Mouse (Mus musculus): ENCODE data around the gene Fam83e. TPM values are rescaled to one million over a fixed set of nuclear protein-coding genes. Genes with fewer than 3 reads are reported as not detected.
A peak's percentile ranks its signal among the peaks of the same experiment; 100 is the strongest.

Fam83e gene
- total RNA-seq, 2 experiments from 2014 or later: 0.12 to 0.45 TPM

GRCm38 (mm10) chr7:45739820-45740219 lies 18.8 kb downstream of the Fam83e start:
- no peak for DNase-seq

GRCm38 (mm10) chr7:45741308-45741707 lies 20.3 kb downstream of the Fam83e start:
- DNase-seq: no peak

- no peak for DNase-seq
Observed at GRCm38 (mm10) chr7:45741777-45742176, 20.8 kb downstream of the Fam83e start.

GRCm38 (mm10) chr7:45742338-45742737 lies 21.3 kb downstream of the Fam83e start:
- DNase-seq: no peak

GRCm38 (mm10) chr7:45744387-45744786 lies 23.4 kb downstream of the Fam83e start:
- peak; percentile 79 for DNase-seq

- no peak for DNase-seq
Observed at GRCm38 (mm10) chr7:45746518-45746917, 25.5 kb downstream of the Fam83e start.

GRCm38 (mm10) chr7:45747450-45747849 lies 26.4 kb downstream of the Fam83e start:
- DNase-seq: no peak

- no peak for DNase-seq
Observed at GRCm38 (mm10) chr7:45748110-45748509, 27.1 kb downstream of the Fam83e start.

GRCm38 (mm10) chr7:45749401-45749800 lies 28.4 kb downstream of the Fam83e start:
- DNase-seq: no peak

- no peak for DNase-seq
Observed at GRCm38 (mm10) chr7:45750162-45750561, 29.1 kb downstream of the Fam83e start.

GRCm38 (mm10) chr7:45755703-45756102 lies 34.7 kb downstream of the Fam83e start:
- no peak for DNase-seq

- no peak for DNase-seq
Observed at GRCm38 (mm10) chr7:45759400-45759799, 38.4 kb downstream of the Fam83e start.

- DNase-seq: no peak
Observed at GRCm38 (mm10) chr7:45760151-45760550, 39.1 kb downstream of the Fam83e start.

- no peak for DNase-seq
Observed at GRCm38 (mm10) chr7:45765995-45766394, 45.0 kb downstream of the Fam83e start.

GRCm38 (mm10) chr7:45766764-45767163 lies 45.8 kb downstream of the Fam83e start:
- no peak for DNase-seq

GRCm38 (mm10) chr7:45767500-45767899 lies 46.5 kb downstream of the Fam83e start:
- DNase-seq: no peak

GRCm38 (mm10) chr7:45770427-45771082 lies 49.5 kb downstream of the Fam83e start:
- no peak for DNase-seq

GRCm38 (mm10) chr7:45771101-45771500 lies 50.1 kb downstream of the Fam83e start:
- no peak for DNase-seq

GRCm38 (mm10) chr7:45775237-45775636 lies 54.2 kb downstream of the Fam83e start:
- DNase-seq: no peak

Other genes with a start within 250 kb of the Fam83e start
- gene Tulp2, start 239.3 kb upstream of the Fam83e start, total RNA-seq (2021): not detected
- gene Gm45808, start 234.4 kb upstream of the Fam83e start, total RNA-seq (2021): 1 to 10 TPM; 3.8 to 6.4 TPM
- 1 to 10 TPM; 8.8 to 9.5 TPM for gene Dhdh, start 232.4 kb upstream of the Fam83e start, total RNA-seq (2021)
- 100 to 1,000 TPM; 121 to 137 TPM for gene Nucb1, start 210.8 kb upstream of the Fam83e start, total RNA-seq (2021)
- gene Ppp1r15a, start 194.9 kb upstream of the Fam83e start, total RNA-seq (2021): 10 to 100 TPM; 16.3 to 16.9 TPM
- gene Plekha4, start 194.9 kb upstream of the Fam83e start, total RNA-seq (2021): 10 to 100 TPM; 14.8 to 16.3 TPM
- gene Hsd17b14, start 166.3 kb upstream of the Fam83e start, total RNA-seq (2021): under 1 TPM in 1 of 2 experiments, not detected in 1; 0.19 TPM
- 10 to 100 TPM; 24.0 to 25.2 TPM for gene Bcat2, start 151.1 kb upstream of the Fam83e start, total RNA-seq (2021)
- gene Fgf21, start 105.7 kb upstream of the Fam83e start, total RNA-seq (2021): not detected
- not detected for gene Fut1, start 103.9 kb upstream of the Fam83e start, total RNA-seq (2021)
- under 1 TPM in 1 of 2 experiments, not detected in 1; 0.38 TPM for gene Izumo1, start 99.4 kb upstream of the Fam83e start, total RNA-seq (2021)
- 10 to 100 TPM; 17.2 to 19.7 TPM for gene Rasip1, start 93.7 kb upstream of the Fam83e start, total RNA-seq (2021)
- 100 to 1,000 TPM; 105 to 131 TPM for gene Mamstr, start 81.2 kb upstream of the Fam83e start, total RNA-seq (2021)
- under 1 TPM in 1 of 2 experiments, not detected in 1; 0.11 TPM for gene Fut2, start 54.8 kb upstream of the Fam83e start, total RNA-seq (2021)
- under 1 TPM; 0.75 to 0.77 TPM for gene Ntn5, start 37.2 kb upstream of the Fam83e start, total RNA-seq (2021)
- under 1 TPM in 1 of 2 experiments, not detected in 1; 0.21 TPM for gene Sec1, start 26.8 kb upstream of the Fam83e start, total RNA-seq (2021)
- 1 to 10 TPM; 3.4 to 3.9 TPM for gene Car11, start 21.4 kb upstream of the Fam83e start, total RNA-seq (2021)
- 10 to 100 TPM; 35.9 to 37.9 TPM for gene Dbp, start 16.1 kb upstream of the Fam83e start, total RNA-seq (2021)
- 100 to 1,000 TPM; 793 to 822 TPM for gene Rpl18, start 5.8 kb upstream of the Fam83e start, total RNA-seq (2021)
- 10 to 100 TPM; 11.8 to 13.8 TPM for gene Sphk2, start 3.2 kb upstream of the Fam83e start, total RNA-seq (2021)
- not detected for gene Spaca4, start 4.6 kb downstream of the Fam83e start, total RNA-seq (2021)
- under 1 TPM; 0.52 to 0.80 TPM for gene Lmtk3, start 62.5 kb downstream of the Fam83e start, total RNA-seq (2021)
- gene Sult2b1, start 63.5 kb downstream of the Fam83e start, total RNA-seq (2021): not detected
- 10 to 100 TPM; 45.3 to 45.4 TPM for gene Cyth2, start 93.4 kb downstream of the Fam83e start, total RNA-seq (2021)
- under 1 TPM; 0.36 to 0.45 TPM for gene Kcnj14, start 103.6 kb downstream of the Fam83e start, total RNA-seq (2021)
- gene Grwd1, start 109.7 kb downstream of the Fam83e start, total RNA-seq (2021): 10 to 100 TPM; 14.8 to 15.4 TPM
- gene Kdelr1, start 151.6 kb downstream of the Fam83e start, total RNA-seq (2021): 10 to 100 TPM; 73.5 to 74.7 TPM
- 1 to 10 TPM in 1 of 2 experiments, under 1 TPM in 1; 0.80 to 1.2 TPM for gene Grin2d, start 157.2 kb downstream of the Fam83e start, total RNA-seq (2021)
- gene Syngr4, start 175.5 kb downstream of the Fam83e start, total RNA-seq (2021): under 1 TPM in 1 of 2 experiments, not detected in 1; 0.35 TPM
- gene Tmem143, start 175.7 kb downstream of the Fam83e start, total RNA-seq (2021): 10 to 100 TPM; 42.3 to 47.7 TPM
- gene Emp3, start 200.2 kb downstream of the Fam83e start, total RNA-seq (2021): 10 to 100 TPM; 34.8 to 55.7 TPM
- 1 to 10 TPM; 1.1 to 1.6 TPM for gene Ccdc114, start 202.9 kb downstream of the Fam83e start, total RNA-seq (2021)